24 mouse cellular contexts compared by ENCODE assay signal in the genomic region with DNA sequence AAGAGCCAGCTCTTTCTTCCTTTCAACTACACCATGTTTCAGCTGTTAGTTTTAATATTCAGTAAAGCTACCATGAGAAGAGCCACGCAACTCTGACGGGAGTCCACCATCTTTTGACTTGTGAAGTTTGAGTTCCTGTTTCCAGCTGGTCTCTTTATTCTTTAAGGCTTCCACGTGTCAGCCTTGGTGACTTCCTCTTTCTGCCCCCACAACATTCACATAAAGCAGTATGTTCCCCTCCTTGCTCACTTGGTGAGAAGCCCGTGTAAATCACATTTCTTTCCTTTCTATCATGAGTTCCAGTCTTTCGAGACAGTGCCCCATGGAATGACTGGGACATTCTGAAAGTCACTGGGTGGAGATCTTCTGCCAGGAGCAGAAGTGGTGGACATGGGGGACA.
DNase-seq lines count a peak whose midpoint lies in the region; ATAC-seq lines count a peak whose summit lies in the region.
"Had no signal": no experiment of that assay in that cellular context is flagged by ENCODE, and none has a peak within 500 bp of the region (broad histone marks: within the 10 kb centered on the region; RNA-seq: fewer than 3 reads in every experiment).

No protein-coding gene starts in this region.

- peaks cover 27% of the 10 kb centered on the region for H3K4me1 ChIP-seq in intestine, embryonic 14.5 days (replicated peaks; ENCODE audit: control insufficient read depth, insufficient read depth, low read length)
- peaks cover 15% of the 10 kb centered on the region for H3K4me1 ChIP-seq in intestine, embryonic 16.5 days (ENCODE audit: control insufficient read depth, insufficient read depth, low read length)
- H3K4me1 ChIP-seq in midbrain, embryonic 10.5 days, result peaks cover 20% of the 10 kb centered on the region

- no peak for ATAC-seq in intestine, embryonic 14.5 days (replicated peaks; ENCODE audit: low FRiP score, low TSS enrichment, low read depth)
- ATAC-seq in intestine, embryonic 16.5 days, result no peak
- peak; percentile 88 for ATAC-seq in common myeloid progenitor, adult 5-6 weeks (replicated peaks; ENCODE audit: low read depth, poor library complexity, severe bottlenecking)
- peak; percentile 73 for ATAC-seq in monocyte, adult 5-6 weeks (replicated peaks; ENCODE audit: insufficient number of reproducible peaks, low FRiP score, low TSS enrichment, poor library complexity, severe bottlenecking)
- ATAC-seq: hindbrain, embryonic 16.5 days; Patski had no signal

- no peak overlapping the region for H3K27ac ChIP-seq in intestine, embryonic 14.5 days (ENCODE audit: low read depth)
- no peak overlapping the region for H3K27ac ChIP-seq in intestine, embryonic 16.5 days (ENCODE audit: low read length)
- H3K27ac ChIP-seq in midbrain, embryonic 10.5 days (replicated peaks), result no peak overlapping the region
- H3K27ac ChIP-seq: embryonic facial prominence, embryonic 15.5 days; heart, embryonic 13.5 days; layer of hippocampus, adult 2 months; neural tube, embryonic 15.5 days had no signal

- no peak overlapping the region for H3K4me2 ChIP-seq in intestine, embryonic 14.5 days (ENCODE audit: low read length)
- H3K4me2 ChIP-seq in intestine, embryonic 16.5 days (ENCODE audit: low read depth, low read length), result no peak overlapping the region
- H3K4me2 ChIP-seq: embryonic facial prominence, embryonic 15.5 days; heart, embryonic 13.5 days; neural tube, embryonic 15.5 days had no signal

- WGBS in intestine, embryonic 14.5 days, result 78% methylated on average over 5 of the region's 5 CpGs
- WGBS in intestine, embryonic 16.5 days, result 77% methylated on average over 5 of the region's 5 CpGs
- 92% methylated on average over 5 of the region's 5 CpGs for WGBS in midbrain, embryonic 10.5 days

- DNase-seq in intestine, embryonic 14.5 days (ENCODE audit: low spot score), result peak; percentile 37
- peak; percentile 52 for DNase-seq in A20 (ENCODE audit: low read depth, low spot score)
- no peak for DNase-seq in midbrain, embryonic 10.5 days (ENCODE audit: low spot score)
- DNase-seq in thymus, postnatal 25 days, result no peak
- no peak for DNase-seq in left cerebral cortex, adult 11 months (ENCODE audit: low spot score)
- DNase-seq: adrenal gland, postnatal 14 days; cerebellum, adult 11-12 months; cerebellum, postnatal 25 days; kidney, adult 11 months; kidney, postnatal 14 days; layer of hippocampus, postnatal 36 days; liver; lung, adult 18-20 months; lung, postnatal 14 days; thymus, postnatal 4 days had no signal

- H3K27me3 ChIP-seq in intestine, embryonic 14.5 days (replicated peaks; ENCODE audit: control insufficient read depth, insufficient read depth, low read length), result no peaks in the 10 kb centered on the region
- no peaks in the 10 kb centered on the region for H3K27me3 ChIP-seq in intestine, embryonic 16.5 days (replicated peaks; ENCODE audit: control insufficient read depth, insufficient read depth, low read length)
- peaks cover 5% of the 10 kb centered on the region; the same call in 1 of the 2 replicates for H3K27me3 ChIP-seq in midbrain, embryonic 10.5 days (ENCODE audit: low read depth, poor library complexity, severe bottlenecking)
- H3K27me3 ChIP-seq: embryonic facial prominence, embryonic 15.5 days; heart, embryonic 13.5 days; neural tube, embryonic 15.5 days; Patski had no signal

- no peaks in the 10 kb centered on the region for H3K36me3 ChIP-seq in intestine, embryonic 14.5 days (ENCODE audit: control insufficient read depth, insufficient read depth, low read length)
- no peaks in the 10 kb centered on the region for H3K36me3 ChIP-seq in intestine, embryonic 16.5 days (ENCODE audit: control insufficient read depth, insufficient read depth, low read length)
- H3K36me3 ChIP-seq in midbrain, embryonic 10.5 days, result no peaks in the 10 kb centered on the region
- H3K36me3 ChIP-seq: embryonic facial prominence, embryonic 15.5 days; neural tube, embryonic 15.5 days had no signal

- H3K9ac ChIP-seq in intestine, embryonic 14.5 days (ENCODE audit: low read length), result no peak overlapping the region
- no peak overlapping the region for H3K9ac ChIP-seq in intestine, embryonic 16.5 days (ENCODE audit: low read depth, low read length)
- H3K9ac ChIP-seq: embryonic facial prominence, embryonic 15.5 days; heart, embryonic 13.5 days; neural tube, embryonic 15.5 days had no signal

- H3K9me3 ChIP-seq in intestine, embryonic 14.5 days (ENCODE audit: control insufficient read depth, low read length), result no peaks in the 10 kb centered on the region
- no peaks in the 10 kb centered on the region for H3K9me3 ChIP-seq in intestine, embryonic 16.5 days (ENCODE audit: control insufficient read depth, low read length)
- H3K9me3 ChIP-seq in midbrain, embryonic 10.5 days (replicated peaks), result no peaks in the 10 kb centered on the region
- H3K9me3 ChIP-seq: embryonic facial prominence, embryonic 15.5 days; heart, embryonic 13.5 days; neural tube, embryonic 15.5 days had no signal

- no peak overlapping the region for H3K4me3 ChIP-seq in intestine, embryonic 14.5 days (ENCODE audit: low read depth, low read length)
- no peak overlapping the region for H3K4me3 ChIP-seq in intestine, embryonic 16.5 days (ENCODE audit: low read length)
- H3K4me3 ChIP-seq in midbrain, embryonic 10.5 days, result no peak overlapping the region
- H3K4me3 ChIP-seq: embryonic facial prominence, embryonic 15.5 days; heart, embryonic 13.5 days; layer of hippocampus, adult 2 months; neural tube, embryonic 15.5 days had no signal

Comparison
In these comparisons a context has a peak if more than half of its experiments do, and no peak if none do; other contexts are left out.
1. ATAC-seq: peak in common myeloid progenitor, adult 5-6 weeks (single experiment) and monocyte, adult 5-6 weeks (single experiment); none in intestine, embryonic 14.5 days (single experiment) and intestine, embryonic 16.5 days (single experiment).
2. DNase-seq: peak in intestine, embryonic 14.5 days (single experiment) and A20 (single experiment); none in midbrain, embryonic 10.5 days (single experiment), thymus, postnatal 25 days (single experiment) and left cerebral cortex, adult 11 months (single experiment).